Mouse (Mus musculus) neural tube, embryonic 13.5 days (tissue): ENCODE data around the gene Cep112. TPM values are rescaled to one million over a fixed set of nuclear protein-coding genes. Genes with fewer than 3 reads are reported as not detected.

Experiments
- ATAC-seq: fragments of 200-750 bp; cut with Nextera tagmentation; 2 replicates; pipeline ENCODE4 v1.8.0; 2017; ENCODE audit warnings: low read depth, mild to moderate bottlenecking, moderate TSS enrichment, moderate library complexity
- H3K27ac ChIP-seq: fragments of 300-500 bp; sonication (generic); replicated peaks from 2 replicates; pipeline ENCODE4 v1.5.1; 2015; ENCODE audit warnings: moderate library complexity, mild to moderate bottlenecking, inconsistent platforms
- H3K27me3 ChIP-seq: fragments of 300-500 bp; sonication (generic); 2 replicates; pipeline ENCODE4 v1.6.1; 2015; ENCODE audit warnings: mild to moderate bottlenecking, inconsistent platforms
- H3K36me3 ChIP-seq: fragments of 300-500 bp; sonication (generic); 2 replicates; pipeline ENCODE4 v1.6.1; 2015; ENCODE audit warnings: mild to moderate bottlenecking, inconsistent platforms
- H3K4me1 ChIP-seq: fragments of 300-500 bp; sonication (generic); replicated peaks from 2 replicates; pipeline ENCODE4 v1.6.1; 2015; ENCODE audit warnings: inconsistent platforms
- H3K4me2 ChIP-seq: fragments of 300-500 bp; sonication (generic); 2 replicates; pipeline ENCODE4 v1.6.1; 2015; ENCODE audit warnings: inconsistent platforms, mild to moderate bottlenecking, moderate library complexity
- H3K4me3 ChIP-seq: fragments of 300-500 bp; sonication (generic); 2 replicates; pipeline ENCODE4 v1.5.1; 2015; ENCODE audit warnings: mild to moderate bottlenecking, inconsistent platforms
- H3K9ac ChIP-seq: fragments of 300-500 bp; sonication (generic); 2 replicates; pipeline ENCODE4 v1.6.1; 2015; ENCODE audit warnings: moderate library complexity, mild to moderate bottlenecking, inconsistent platforms
- H3K9me3 ChIP-seq: fragments of 300-500 bp; sonication (generic); 2 replicates; pipeline ENCODE4 v1.6.1; 2016; ENCODE audit warnings: inconsistent platforms
- WGBS: fragments of 180-500 bp; shearing (Covaris S2); methylation state at CpG from one replicate; pipeline ENCODE4 v1.1.7; 2015; 5-methylcytosine and 5-hydroxymethylcytosine counted together
- polyA plus RNA-seq: library from polyadenylated mRNA; unstranded; fragments of >200 nt; fragmentation: Nextera tagmentation; extraction: Ambion mirVana; gene quantifications from 2 replicates; pipeline ENCODE4 v1.2.1, GENCODE M21; 2015

Cep112 gene
- polyA plus RNA-seq, 1 experiment from 2014 or later = 6.1 TPM

DNA sequence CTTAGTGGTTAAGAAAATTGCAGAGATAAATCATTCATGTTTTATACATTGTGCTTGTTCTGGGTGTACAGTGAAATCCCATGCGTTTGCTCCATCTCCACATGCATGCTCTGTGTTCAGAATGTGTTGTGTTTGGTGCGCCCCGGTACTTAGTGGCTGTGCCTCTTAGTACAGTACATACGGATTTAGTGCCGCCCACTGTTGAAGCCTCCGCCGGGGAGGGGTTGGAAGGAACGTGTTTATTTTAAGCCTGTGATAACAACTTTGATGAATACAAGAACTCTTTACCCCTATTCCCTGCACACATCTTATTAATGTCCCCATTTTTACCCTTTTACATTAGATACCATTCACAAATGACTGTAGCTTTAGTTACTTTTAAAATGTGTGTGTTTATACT is 39.1 kb downstream of the Cep112 start:
- no peaks in the 10 kb centered on the region for H3K9me3 ChIP-seq
- no peak overlapping the region for H3K4me2 ChIP-seq
- H3K36me3 ChIP-seq = no peaks in the 10 kb centered on the region
- H3K4me1 ChIP-seq = peaks cover 4% of the 10 kb centered on the region; the same call in 1 of the 2 replicates
- no peak for ATAC-seq
- no peaks in the 10 kb centered on the region for H3K27me3 ChIP-seq
- H3K27ac ChIP-seq = 0 out of 2 replicates have a peak overlapping the region, but pooled peaks have one; percentile 3
- H3K9ac ChIP-seq = no peak overlapping the region
- H3K4me3 ChIP-seq = no peak overlapping the region
- 55% methylated on average over 8 of the region's 8 CpGs for WGBS

DNA sequence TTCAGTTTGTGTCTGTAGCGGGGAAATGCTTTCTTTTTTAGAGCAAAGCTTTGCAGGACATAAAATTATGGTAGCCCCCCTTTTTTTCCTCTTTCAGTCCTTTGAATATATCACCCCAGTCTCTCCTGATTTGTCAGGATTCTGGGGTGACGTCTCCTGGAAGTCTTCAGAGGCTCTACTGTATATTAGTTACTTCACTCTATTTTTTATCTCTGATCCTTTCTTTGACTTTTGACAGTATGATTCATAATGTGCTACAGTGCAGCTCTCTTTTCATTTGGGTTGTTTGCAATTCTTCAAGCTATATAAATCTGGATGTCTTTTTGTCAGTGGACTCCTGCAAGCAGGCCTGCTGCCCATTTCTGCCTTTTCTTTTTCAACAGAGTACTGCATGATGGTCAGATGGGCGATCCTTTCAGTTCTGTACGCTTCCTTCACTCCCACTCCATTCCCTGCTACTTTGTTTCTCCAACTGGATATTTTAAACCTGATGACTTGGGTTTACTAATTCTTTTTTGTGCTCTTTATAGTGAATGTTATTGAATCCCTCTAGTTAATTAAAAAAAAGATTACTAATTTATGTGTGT is 39.8 kb downstream of the Cep112 start:
- Histone ChIP-seq H3K9me3 (no peaks in the 10 kb centered on the region), H3K4me2 (no peak overlapping the region), H3K4me3 (no peak overlapping the region), H3K36me3 (no peaks in the 10 kb centered on the region), H3K27me3 (no peaks in the 10 kb centered on the region), H3K4me1 (peaks cover 4% of the 10 kb centered on the region; the same call in 1 of the 2 replicates), H3K27ac (no peak overlapping the region), H3K9ac (no peak overlapping the region)
- WGBS = 29% methylated on average over 4 of the region's 4 CpGs
- peak; percentile 47; the same call in 1 of the 2 replicates for ATAC-seq

DNA sequence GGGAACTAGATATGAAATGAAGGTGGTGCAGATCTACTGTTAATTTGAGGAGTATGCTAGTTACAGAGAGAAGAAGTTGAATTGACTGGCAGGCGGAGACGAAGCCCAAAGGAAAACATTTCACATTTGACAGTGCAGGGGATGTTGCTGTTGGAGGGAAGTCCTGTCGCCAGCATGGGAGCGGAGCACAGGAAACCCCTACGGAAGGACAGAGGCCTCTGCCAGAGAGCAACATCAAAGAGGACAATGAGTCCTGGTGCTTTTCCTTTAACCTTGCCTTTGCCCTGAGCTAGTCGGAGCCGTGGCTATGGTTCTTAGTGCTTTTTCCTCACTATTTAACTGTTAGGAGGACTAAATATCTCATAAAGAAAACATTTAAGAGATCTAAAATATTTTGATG is 50.7 kb downstream of the Cep112 start:
- no peak overlapping the region for H3K27ac ChIP-seq
- no peak overlapping the region for H3K4me3 ChIP-seq

DNA sequence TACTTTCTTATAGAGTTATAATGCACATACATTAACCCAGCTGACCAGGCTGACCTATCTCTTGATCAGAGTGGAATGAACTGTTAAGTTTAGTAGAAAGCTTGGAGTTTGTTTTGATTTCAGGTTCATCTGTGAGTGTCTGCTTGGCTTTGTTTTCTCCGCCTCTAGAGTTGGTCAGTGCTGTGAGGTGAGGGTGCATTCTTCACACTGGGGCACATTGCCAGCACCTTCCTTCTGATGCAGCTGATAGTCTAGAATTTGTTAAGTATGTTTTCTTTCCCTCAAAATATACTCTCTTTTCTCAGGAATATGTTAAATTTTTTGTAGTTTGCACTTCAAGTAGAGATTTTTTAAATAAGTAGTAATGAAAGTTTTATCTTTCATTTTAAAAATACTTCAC is 51.2 kb downstream of the Cep112 start:
- H3K4me2 ChIP-seq = no peak overlapping the region
- H3K36me3 ChIP-seq = no peaks in the 10 kb centered on the region
- H3K4me1 ChIP-seq = no peaks in the 10 kb centered on the region
- H3K4me3 ChIP-seq = no peak overlapping the region
- no peak overlapping the region for H3K9ac ChIP-seq
- no peak overlapping the region for H3K27ac ChIP-seq
- H3K9me3 ChIP-seq = no peaks in the 10 kb centered on the region
- no peaks in the 10 kb centered on the region for H3K27me3 ChIP-seq
- no peak for ATAC-seq
- 78% methylated on average over 1 of the region's 1 CpGs for WGBS

More for the DNA sequence above, 50.7 kb downstream of the Cep112 start:
- WGBS = 82% methylated on average over 7 of the region's 7 CpGs
- no peaks in the 10 kb centered on the region for H3K27me3 ChIP-seq
- H3K4me1 ChIP-seq = no peaks in the 10 kb centered on the region
- H3K9me3 ChIP-seq = no peaks in the 10 kb centered on the region
- H3K4me2 ChIP-seq = no peak overlapping the region
- no peak overlapping the region for H3K9ac ChIP-seq
- no peaks in the 10 kb centered on the region for H3K36me3 ChIP-seq
- ATAC-seq = no peak

DNA sequence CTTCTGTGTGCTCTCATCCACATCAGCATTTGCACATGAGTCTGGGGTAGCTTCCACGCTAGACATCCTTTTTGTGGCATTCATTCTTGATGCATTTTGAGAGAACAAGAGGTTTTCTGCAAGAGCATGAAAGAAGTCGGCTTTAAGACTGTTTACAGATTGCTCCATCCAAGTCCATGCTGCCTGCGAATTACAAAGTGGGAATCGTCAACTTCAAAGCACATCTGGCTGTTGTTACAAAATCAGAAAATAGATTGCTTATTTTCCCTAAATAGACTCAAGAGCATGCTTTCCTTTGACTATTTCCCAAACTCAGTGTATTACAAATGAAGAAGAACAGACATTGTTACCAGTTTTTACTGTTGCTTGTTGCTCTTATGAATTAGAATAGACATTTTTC is 59.0 kb downstream of the Cep112 start:
- Histone ChIP-seq H3K36me3 (no peaks in the 10 kb centered on the region), H3K4me3 (no peak overlapping the region), H3K4me1 (no peaks in the 10 kb centered on the region), H3K27me3 (no peaks in the 10 kb centered on the region), H3K27ac (no peak overlapping the region), H3K9me3 (no peaks in the 10 kb centered on the region), H3K9ac (no peak overlapping the region), H3K4me2 (no peak overlapping the region)
- WGBS = 72% methylated on average over 4 of the region's 4 CpGs
- ATAC-seq = no peak

DNA sequence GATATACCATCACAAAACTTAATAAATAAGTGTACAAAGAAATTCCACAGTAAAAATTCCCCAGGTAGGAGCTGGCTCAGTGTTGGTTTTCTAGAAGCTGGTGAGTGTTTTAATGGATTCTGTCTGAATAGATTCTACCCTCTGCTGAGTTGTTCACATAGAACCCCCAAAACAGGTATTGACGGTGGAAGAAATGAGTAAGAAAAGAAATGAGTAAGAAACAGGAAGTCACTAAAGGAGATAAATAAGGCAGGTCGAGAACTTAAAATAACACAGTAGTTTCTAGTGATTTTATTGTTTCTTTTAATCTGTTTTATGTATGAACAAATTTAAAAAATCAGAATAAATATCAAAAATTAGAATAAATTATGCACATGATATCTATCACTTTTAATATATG is 63.3 kb downstream of the Cep112 start:
- Histone ChIP-seq H3K9ac (no peak overlapping the region), H3K36me3 (no peaks in the 10 kb centered on the region), H3K9me3 (no peaks in the 10 kb centered on the region), H3K4me1 (no peaks in the 10 kb centered on the region), H3K27me3 (no peaks in the 10 kb centered on the region), H3K4me3 (no peak overlapping the region), H3K4me2 (no peak overlapping the region), H3K27ac (no peak overlapping the region)
- ATAC-seq = no peak
- 92% methylated on average over 2 of the region's 2 CpGs for WGBS

DNA sequence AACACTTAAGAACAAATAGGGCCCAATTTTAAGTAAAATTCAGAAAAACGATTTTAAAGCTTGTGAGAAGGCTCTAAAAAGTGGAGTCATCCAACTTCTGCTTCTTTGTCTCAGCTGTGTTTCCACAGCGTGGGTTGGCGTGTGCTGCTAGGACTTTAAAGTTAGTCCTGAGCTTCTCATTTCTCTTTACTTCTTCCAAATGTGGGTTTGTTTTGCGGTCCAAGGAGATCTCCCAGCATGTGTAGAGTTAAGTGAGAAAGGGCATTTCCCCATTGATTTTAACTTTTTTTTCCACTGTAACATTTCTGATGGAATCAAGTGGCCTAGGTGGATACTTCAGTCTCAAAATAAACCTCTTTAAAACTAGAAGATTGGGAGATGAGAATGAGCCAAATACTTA is 64.9 kb downstream of the Cep112 start:
- 92% methylated on average over 4 of the region's 4 CpGs for WGBS
- H3K4me2 ChIP-seq = no peak overlapping the region

DNA sequence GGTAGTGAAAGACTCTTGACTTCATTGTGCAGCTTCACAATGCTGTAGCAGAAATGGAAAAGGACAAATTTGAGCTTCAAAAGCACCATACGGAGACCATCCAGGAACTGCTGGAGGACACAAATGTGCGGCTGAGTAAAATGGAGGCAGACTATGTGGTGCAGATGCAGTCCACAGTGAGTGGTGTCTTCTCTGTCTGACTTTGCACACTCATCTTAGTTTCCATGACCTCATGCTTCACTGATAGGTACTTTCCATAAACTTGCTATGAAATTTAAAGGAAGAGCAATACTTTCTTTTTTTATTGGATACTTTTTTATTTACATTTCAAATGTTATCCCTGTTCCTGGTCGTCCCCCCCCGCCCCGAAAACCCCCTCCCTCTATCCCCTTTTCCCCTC is 83.2 kb downstream of the Cep112 start:
- H3K9me3 ChIP-seq = no peaks in the 10 kb centered on the region
- WGBS = 92% methylated on average over 5 of the region's 5 CpGs
- H3K27ac ChIP-seq = no peak overlapping the region
- H3K9ac ChIP-seq = no peak overlapping the region
- H3K4me2 ChIP-seq = no peak overlapping the region
- no peaks in the 10 kb centered on the region for H3K27me3 ChIP-seq
- ATAC-seq = no peak
- H3K36me3 ChIP-seq = no peaks in the 10 kb centered on the region
- no peak overlapping the region for H3K4me3 ChIP-seq
- H3K4me1 ChIP-seq = no peaks in the 10 kb centered on the region

More for the DNA sequence above, 64.9 kb downstream of the Cep112 start:
- no peak for ATAC-seq
- Histone ChIP-seq H3K9me3 (no peaks in the 10 kb centered on the region), H3K27me3 (no peaks in the 10 kb centered on the region), H3K9ac (no peak overlapping the region), H3K4me3 (no peak overlapping the region), H3K36me3 (no peaks in the 10 kb centered on the region), H3K27ac (no peak overlapping the region), H3K4me1 (no peaks in the 10 kb centered on the region)

DNA sequence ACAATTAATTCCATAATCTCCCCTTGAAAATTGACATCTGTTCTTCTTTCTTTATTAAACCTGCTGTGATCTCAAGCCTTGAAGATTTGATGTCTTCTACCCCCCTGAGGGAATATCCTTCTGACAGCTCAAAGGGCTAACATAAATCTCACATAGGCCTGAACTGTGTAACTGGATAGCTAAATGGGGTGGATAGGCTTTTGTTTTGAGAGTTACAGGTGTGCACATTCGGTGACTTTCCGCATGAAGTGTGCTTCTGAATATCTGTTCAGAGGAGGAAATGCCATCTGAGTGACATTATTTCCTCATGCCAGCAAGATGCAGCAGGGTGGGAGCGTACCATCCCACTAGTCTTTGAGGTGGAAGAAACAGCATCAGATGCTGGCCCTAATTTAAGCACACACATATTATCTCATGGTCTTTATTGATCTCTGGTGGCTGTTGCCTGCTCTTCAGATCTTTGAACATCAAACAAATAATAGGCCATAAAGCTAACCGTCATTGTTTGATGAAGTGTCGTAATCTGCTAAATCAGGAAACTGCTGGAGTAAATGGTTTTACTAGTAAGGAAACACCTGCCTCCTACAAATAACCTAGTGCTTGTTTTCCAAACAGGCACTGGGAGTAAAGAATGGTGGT is 102.9 kb downstream of the Cep112 start:
- no peak overlapping the region for H3K9ac ChIP-seq
- 22% methylated on average over 5 of the region's 5 CpGs for WGBS
- peak overlapping the region; percentile 49 for H3K27ac ChIP-seq
- H3K36me3 ChIP-seq = no peaks in the 10 kb centered on the region
- ATAC-seq = no peak
- H3K4me2 ChIP-seq = no peak overlapping the region
- no peak overlapping the region for H3K4me3 ChIP-seq
- H3K27me3 ChIP-seq = no peaks in the 10 kb centered on the region
- H3K9me3 ChIP-seq = no peaks in the 10 kb centered on the region
- peaks cover 7% of the 10 kb centered on the region; the same call in 1 of the 2 replicates for H3K4me1 ChIP-seq

DNA sequence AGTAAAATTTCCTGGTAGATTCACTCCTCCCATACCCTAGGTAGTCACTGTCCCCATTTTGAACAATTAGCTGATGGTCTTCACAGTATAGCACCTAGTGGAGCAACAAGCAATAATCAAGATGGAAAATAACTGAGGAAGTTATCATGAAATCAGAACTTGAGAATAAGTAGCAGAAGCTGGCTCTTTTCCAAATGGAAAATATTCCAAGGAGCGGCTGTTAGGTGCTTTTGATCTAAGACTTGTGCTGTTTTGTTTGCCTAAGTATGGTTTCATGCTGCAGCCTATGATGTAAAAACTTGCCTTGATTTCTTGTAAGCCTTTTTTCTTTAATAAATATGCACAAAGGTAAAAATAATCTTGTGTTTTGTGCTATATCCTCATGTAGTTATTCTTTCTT is 107.9 kb downstream of the Cep112 start:
- Histone ChIP-seq H3K4me1 (peaks cover 4% of the 10 kb centered on the region; the same call in 1 of the 2 replicates), H3K36me3 (no peaks in the 10 kb centered on the region), H3K9ac (no peak overlapping the region), H3K9me3 (no peaks in the 10 kb centered on the region), H3K27me3 (no peaks in the 10 kb centered on the region), H3K27ac (no peak overlapping the region), H3K4me2 (no peak overlapping the region), H3K4me3 (no peak overlapping the region)
- 79% methylated on average over 1 of the region's 1 CpGs for WGBS
- no peak for ATAC-seq

DNA sequence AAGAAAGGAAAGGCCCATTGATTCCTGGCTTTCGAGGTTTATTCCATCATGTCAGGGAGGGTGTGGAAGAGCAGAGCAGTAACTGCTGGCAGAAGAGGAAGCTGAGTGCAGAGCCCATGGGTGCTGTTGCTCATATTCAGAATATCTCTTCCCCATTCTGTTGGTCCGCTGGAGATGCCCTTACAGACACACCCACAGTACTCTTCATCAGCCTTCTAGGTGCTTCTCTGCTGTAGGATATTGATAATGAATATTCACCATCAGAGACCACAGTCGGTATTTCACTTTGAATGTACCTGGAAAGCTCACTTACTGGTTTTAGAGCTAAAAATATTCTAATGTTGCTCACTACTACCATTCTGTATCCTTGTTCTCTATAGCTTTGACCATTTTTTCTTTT is 109.0 kb downstream of the Cep112 start:
- Histone ChIP-seq H3K36me3 (no peaks in the 10 kb centered on the region), H3K9ac (no peak overlapping the region)
- ATAC-seq = no peak

DNA sequence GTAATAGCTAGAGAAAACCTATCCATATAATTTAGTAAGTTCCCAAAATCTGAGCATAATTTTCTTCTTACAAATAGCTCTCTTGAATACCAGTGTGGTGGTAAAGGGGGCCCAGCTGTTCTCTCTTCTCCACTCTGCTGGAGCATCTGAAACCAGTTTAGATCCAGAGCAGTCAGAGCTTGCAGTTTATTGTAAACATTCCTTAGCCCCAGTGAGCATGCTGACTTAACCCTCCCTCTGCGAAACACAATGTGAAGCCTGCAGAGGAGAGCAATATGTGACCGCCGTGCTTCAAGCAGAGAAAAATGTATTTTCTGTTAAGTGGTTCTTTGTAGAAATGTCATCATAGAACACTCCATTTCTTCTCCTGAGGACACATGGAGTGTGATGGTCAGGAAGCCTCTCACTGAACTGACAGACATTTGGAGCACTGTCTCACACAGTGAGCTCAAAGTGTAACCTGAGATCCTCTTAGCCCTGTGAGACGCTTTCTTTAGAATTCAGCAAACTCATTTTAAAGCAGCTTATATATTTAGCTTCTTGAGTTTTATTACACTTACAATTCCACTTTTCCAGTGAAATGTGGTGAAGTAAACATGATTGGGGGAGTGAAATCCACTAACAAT is 128.1 kb downstream of the Cep112 start:
- ATAC-seq = no peak
- Histone ChIP-seq H3K36me3 (no peaks in the 10 kb centered on the region), H3K9me3 (no peaks in the 10 kb centered on the region), H3K27me3 (no peaks in the 10 kb centered on the region), H3K4me3 (no peak overlapping the region), H3K4me2 (no peak overlapping the region), H3K27ac (no peak overlapping the region), H3K4me1 (peaks cover 3% of the 10 kb centered on the region; the same call in 1 of the 2 replicates), H3K9ac (no peak overlapping the region)
- WGBS = 21% methylated on average over 4 of the region's 4 CpGs

More for the DNA sequence above, 109.0 kb downstream of the Cep112 start:
- Histone ChIP-seq H3K4me2 (no peak overlapping the region), H3K9me3 (no peaks in the 10 kb centered on the region), H3K4me1 (no peaks in the 10 kb centered on the region), H3K27ac (no peak overlapping the region), H3K27me3 (no peaks in the 10 kb centered on the region), H3K4me3 (no peak overlapping the region)
- WGBS = 91% methylated on average over 3 of the region's 3 CpGs
